Mouse (Mus musculus): ENCODE measurements around the gene Tmem222. TPM values are rescaled to one million over a fixed set of nuclear protein-coding genes. Genes with fewer than 3 reads are reported as not detected.

Gene Tmem222
- polyA plus RNA-seq, 1 experiment from 2014 or later: 57.5 TPM

- Histone ChIP-seq H3K27ac (ENCODE audit: low read depth, low read length) (no peak overlapping the region), H3K9ac (ENCODE audit: low read depth, low read length) (no peak overlapping the region), H3K4me2 (no peak overlapping the region), H3K9me3 (replicated peaks; ENCODE audit: control insufficient read depth, low read length) (no peaks in the 10 kb centered on the region), H3K4me1 (ENCODE audit: control insufficient read depth, insufficient read depth, low read length) (peaks cover 18% of the 10 kb centered on the region), H3K4me3 (ENCODE audit: low read depth, low read length) (no peak overlapping the region), H3K27me3 (ENCODE audit: control insufficient read depth, insufficient read depth, low read length) (peaks cover 49% of the 10 kb centered on the region), H3K36me3 (ENCODE audit: control insufficient read depth, insufficient read depth, low read length) (no peaks in the 10 kb centered on the region)
- ATAC-seq (replicated peaks; ENCODE audit: insufficient number of reproducible peaks, low FRiP score, low TSS enrichment): no peak
- 65% methylated on average over 9 of the region's 9 CpGs for WGBS (ENCODE audit: insufficient replicate concordance)
Observed at GRCm38 (mm10) chr4:133242710-133243109, 34.9 kb downstream of the Tmem222 start.

- H3K4me2 ChIP-seq: peak overlapping the region; percentile 98
- peak overlapping the region; percentile 62 for H3K4me3 ChIP-seq (ENCODE audit: low read depth, low read length)
- H3K4me1 ChIP-seq (ENCODE audit: control insufficient read depth, insufficient read depth, low read length): peaks cover 14% of the 10 kb centered on the region
- ATAC-seq (replicated peaks; ENCODE audit: insufficient number of reproducible peaks, low FRiP score, low TSS enrichment): no peak
- H3K27me3 ChIP-seq (ENCODE audit: control insufficient read depth, insufficient read depth, low read length): peaks cover 41% of the 10 kb centered on the region
- 0 out of 2 replicates have a peak overlapping the region, but pooled peaks have one; percentile 74 for H3K9ac ChIP-seq (ENCODE audit: low read depth, low read length)
- H3K9me3 ChIP-seq (replicated peaks; ENCODE audit: control insufficient read depth, low read length): no peaks in the 10 kb centered on the region
- H3K27ac ChIP-seq (ENCODE audit: low read depth, low read length): no peak overlapping the region
- 15% methylated on average over 11 of the region's 11 CpGs for WGBS (ENCODE audit: insufficient replicate concordance)
- no peaks in the 10 kb centered on the region for H3K36me3 ChIP-seq (ENCODE audit: control insufficient read depth, insufficient read depth, low read length)
Observed at GRCm38 (mm10) chr4:133241910-133242309, 35.7 kb downstream of the Tmem222 start.

- Histone ChIP-seq H3K27me3 (ENCODE audit: control insufficient read depth, insufficient read depth, low read length) (peaks cover 35% of the 10 kb centered on the region), H3K27ac (ENCODE audit: low read depth, low read length) (peak overlapping the region; percentile 66), H3K9me3 (replicated peaks; ENCODE audit: control insufficient read depth, low read length) (no peaks in the 10 kb centered on the region), H3K9ac (ENCODE audit: low read depth, low read length) (peak overlapping the region; percentile 74), H3K4me2 (peak overlapping the region; percentile 98), H3K4me1 (ENCODE audit: control insufficient read depth, insufficient read depth, low read length) (peaks cover 12% of the 10 kb centered on the region), H3K4me3 (ENCODE audit: low read depth, low read length) (peak overlapping the region; percentile 62), H3K36me3 (ENCODE audit: control insufficient read depth, insufficient read depth, low read length) (no peaks in the 10 kb centered on the region)
- ATAC-seq (replicated peaks; ENCODE audit: insufficient number of reproducible peaks, low FRiP score, low TSS enrichment): peak; percentile 85
- whole genome bisulfite sequencing (ENCODE audit: insufficient replicate concordance): under 1% methylated on average over 78 of the region's 78 CpGs
Observed at GRCm38 (mm10) chr4:133240934-133241908, 36.4 kb downstream of the Tmem222 start.

- Histone ChIP-seq H3K4me2 (peak within 1 kb of the TSS; percentile 98), H3K36me3 (ENCODE audit: control insufficient read depth, insufficient read depth, low read length) (no peaks in the 10 kb centered on the region), H3K9me3 (replicated peaks; ENCODE audit: control insufficient read depth, low read length) (no peaks in the 10 kb centered on the region), H3K27me3 (ENCODE audit: control insufficient read depth, insufficient read depth, low read length) (peaks cover 32% of the 10 kb centered on the region), H3K4me1 (ENCODE audit: control insufficient read depth, insufficient read depth, low read length) (peaks cover 12% of the 10 kb centered on the region), H3K4me3 (ENCODE audit: low read depth, low read length) (peak within 1 kb of the TSS; percentile 62), H3K9ac (ENCODE audit: low read depth, low read length) (peak within 1 kb of the TSS; percentile 74), H3K27ac (ENCODE audit: low read depth, low read length) (peak within 1 kb of the TSS; percentile 66)
- no peak for ATAC-seq (replicated peaks; ENCODE audit: insufficient number of reproducible peaks, low FRiP score, low TSS enrichment)
- 5% methylated on average over 16 of the region's 16 CpGs for WGBS (ENCODE audit: insufficient replicate concordance)
Observed at GRCm38 (mm10) chr4:133240490-133240921, 37.1 kb downstream of the Tmem222 start, which contains the start of gene Map3k6. TSS of gene Map3k6 (plus strand) at chr4:133240818.

GRCm38 (mm10) chr4:133237911-133238310 lies 39.7 kb downstream of the Tmem222 start:
- H3K9ac ChIP-seq (ENCODE audit: low read depth, low read length): no peak overlapping the region
- H3K9me3 ChIP-seq (replicated peaks; ENCODE audit: control insufficient read depth, low read length): no peaks in the 10 kb centered on the region
- no peak overlapping the region for H3K4me3 ChIP-seq (ENCODE audit: low read depth, low read length)
- 52% methylated on average over 4 of the region's 4 CpGs for WGBS (ENCODE audit: insufficient replicate concordance)
- peaks cover 8% of the 10 kb centered on the region for H3K4me1 ChIP-seq (ENCODE audit: control insufficient read depth, insufficient read depth, low read length)
- H3K4me2 ChIP-seq: no peak overlapping the region
- ATAC-seq (replicated peaks; ENCODE audit: insufficient number of reproducible peaks, low FRiP score, low TSS enrichment): no peak
- no peaks in the 10 kb centered on the region for H3K36me3 ChIP-seq (ENCODE audit: control insufficient read depth, insufficient read depth, low read length)
- peaks cover 15% of the 10 kb centered on the region for H3K27me3 ChIP-seq (ENCODE audit: control insufficient read depth, insufficient read depth, low read length)
- no peak overlapping the region for H3K27ac ChIP-seq (ENCODE audit: low read depth, low read length)

- H3K36me3 ChIP-seq (ENCODE audit: control insufficient read depth, insufficient read depth, low read length): no peaks in the 10 kb centered on the region
- 0 out of 2 replicates have a peak, but pooled peaks cover 4% of the 10 kb centered on the region for H3K27me3 ChIP-seq (ENCODE audit: control insufficient read depth, insufficient read depth, low read length)
- H3K4me1 ChIP-seq (ENCODE audit: control insufficient read depth, insufficient read depth, low read length): peaks cover under 1% of the 10 kb centered on the region; the same call in 1 of the 2 replicates
- no peak overlapping the region for H3K27ac ChIP-seq (ENCODE audit: low read depth, low read length)
- no peaks in the 10 kb centered on the region for H3K9me3 ChIP-seq (replicated peaks; ENCODE audit: control insufficient read depth, low read length)
- no peak overlapping the region for H3K4me2 ChIP-seq
- no peak overlapping the region for H3K4me3 ChIP-seq (ENCODE audit: low read depth, low read length)
- H3K9ac ChIP-seq (ENCODE audit: low read depth, low read length): no peak overlapping the region
- 72% methylated on average over 5 of the region's 5 CpGs for WGBS (ENCODE audit: insufficient replicate concordance)
- ATAC-seq (replicated peaks; ENCODE audit: insufficient number of reproducible peaks, low FRiP score, low TSS enrichment): no peak
Observed at GRCm38 (mm10) chr4:133235415-133235814, 42.2 kb downstream of the Tmem222 start.

GRCm38 (mm10) chr4:133234771-133235170 lies 42.8 kb downstream of the Tmem222 start:
- no peak overlapping the region for H3K4me3 ChIP-seq (ENCODE audit: low read depth, low read length)
- no peak for ATAC-seq (replicated peaks; ENCODE audit: insufficient number of reproducible peaks, low FRiP score, low TSS enrichment)
- 52% methylated on average over 5 of the region's 5 CpGs for WGBS (ENCODE audit: insufficient replicate concordance)
- no peak overlapping the region for H3K27ac ChIP-seq (ENCODE audit: low read depth, low read length)
- no peak overlapping the region for H3K9ac ChIP-seq (ENCODE audit: low read depth, low read length)
- H3K9me3 ChIP-seq (replicated peaks; ENCODE audit: control insufficient read depth, low read length): no peaks in the 10 kb centered on the region
- no peaks in the 10 kb centered on the region for H3K4me1 ChIP-seq (ENCODE audit: control insufficient read depth, insufficient read depth, low read length)
- no peak overlapping the region for H3K4me2 ChIP-seq
- H3K36me3 ChIP-seq (ENCODE audit: control insufficient read depth, insufficient read depth, low read length): no peaks in the 10 kb centered on the region
- 0 out of 2 replicates have a peak, but pooled peaks cover 4% of the 10 kb centered on the region for H3K27me3 ChIP-seq (ENCODE audit: control insufficient read depth, insufficient read depth, low read length)

GRCm38 (mm10) chr4:133233285-133233976 lies 44.2 kb downstream of the Tmem222 start:
- Histone ChIP-seq H3K4me2 (no peak overlapping the region), H3K36me3 (ENCODE audit: control insufficient read depth, insufficient read depth, low read length) (no peaks in the 10 kb centered on the region), H3K9ac (ENCODE audit: low read depth, low read length) (no peak overlapping the region), H3K9me3 (replicated peaks; ENCODE audit: control insufficient read depth, low read length) (no peaks in the 10 kb centered on the region), H3K4me3 (ENCODE audit: low read depth, low read length) (no peak overlapping the region), H3K27me3 (ENCODE audit: control insufficient read depth, insufficient read depth, low read length) (0 out of 2 replicates have a peak, but pooled peaks cover 4% of the 10 kb centered on the region), H3K4me1 (ENCODE audit: control insufficient read depth, insufficient read depth, low read length) (no peaks in the 10 kb centered on the region), H3K27ac (ENCODE audit: low read depth, low read length) (no peak overlapping the region)
- no peak; the same call in 1 of the 2 replicates for ATAC-seq (replicated peaks; ENCODE audit: insufficient number of reproducible peaks, low FRiP score, low TSS enrichment)
- 31% methylated on average over 10 of the region's 10 CpGs for WGBS (ENCODE audit: insufficient replicate concordance)

Data from heart, embryonic 11.5 days (tissue).